Mouse (Mus musculus): ENCODE data around the gene Epo. TPM values are rescaled to one million over a fixed set of nuclear protein-coding genes. Genes with fewer than 3 reads are reported as not detected.

The Epo gene
- polyA plus RNA-seq (2021) = not detected

DNA sequence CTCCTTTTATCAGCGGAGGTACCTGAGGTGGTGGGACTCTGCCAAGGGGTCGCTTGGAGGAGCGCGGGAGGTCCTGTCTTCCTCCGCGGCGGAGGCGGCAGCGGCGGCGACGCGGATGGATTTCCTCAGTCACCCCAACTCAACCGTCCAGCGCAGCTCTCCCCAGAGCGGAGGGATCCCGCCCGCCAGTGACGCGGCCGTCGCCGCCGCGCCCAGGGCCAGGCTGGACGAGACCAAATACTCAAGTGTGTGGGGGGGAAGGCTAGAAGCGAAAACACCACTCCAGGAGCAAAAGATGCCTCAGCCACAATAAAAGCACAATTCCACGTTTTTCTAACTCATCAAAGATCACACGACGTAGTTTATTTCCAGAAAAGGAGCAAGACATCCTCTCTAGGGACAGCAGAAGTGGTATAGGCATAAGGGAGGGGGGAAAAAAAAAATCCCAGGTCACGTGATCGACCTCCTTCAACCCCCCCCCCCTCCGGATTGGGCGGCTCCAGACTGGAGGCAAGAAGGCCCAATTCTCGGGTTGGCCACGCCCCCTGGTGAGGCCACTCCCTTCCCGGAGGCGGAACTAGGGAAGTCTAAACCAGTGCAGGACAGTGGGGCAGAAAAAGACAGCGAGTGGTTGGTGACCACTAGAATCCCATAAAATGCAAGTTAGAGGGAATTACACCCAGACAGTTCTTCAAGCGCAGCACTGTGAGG, at the start of gene Epo, which contains the start of gene Gnb2:
TSS of gene Epo (minus strand) at position 126 of the 711 bp plus-strand sequence.
TSS of gene Gnb2 (minus strand) at position 394 of the 711 bp plus-strand sequence.
- H3K27me3 ChIP-seq = no peaks in the 10 kb centered on the region
- ATAC-seq (peak; percentile 60), DNase-seq (ENCODE audit: low read depth, low spot score) (peak; percentile 99)
- in situ Hi-C loops (cut with MboI; ENCODE audit: low pct_unique_long_range_greater_than_20kb) = loop anchor here (5.0 kb wide), 3 partner anchors 69 to 229 kb away; partner anchors contain the start of gene Mospd3
- ChIA-PET POLR2A (interaction anchor here (0.7 to 3.2 kb wide), 2 partner anchors 67 to 107 kb away, joined by 3 to 8 read pairs; partner anchors contain the start of gene Mospd3), CTCF (no interaction called here)
- no peak for TF ChIP-seq CTCF (IDR thresholded peaks at IDR 0.05)

- ChIA-PET POLR2A (no interaction called here), CTCF (no interaction called here)
Observed at GRCm38 (mm10) chr5:137582702-137583101, 49.7 kb upstream of the Epo start.

DNA sequence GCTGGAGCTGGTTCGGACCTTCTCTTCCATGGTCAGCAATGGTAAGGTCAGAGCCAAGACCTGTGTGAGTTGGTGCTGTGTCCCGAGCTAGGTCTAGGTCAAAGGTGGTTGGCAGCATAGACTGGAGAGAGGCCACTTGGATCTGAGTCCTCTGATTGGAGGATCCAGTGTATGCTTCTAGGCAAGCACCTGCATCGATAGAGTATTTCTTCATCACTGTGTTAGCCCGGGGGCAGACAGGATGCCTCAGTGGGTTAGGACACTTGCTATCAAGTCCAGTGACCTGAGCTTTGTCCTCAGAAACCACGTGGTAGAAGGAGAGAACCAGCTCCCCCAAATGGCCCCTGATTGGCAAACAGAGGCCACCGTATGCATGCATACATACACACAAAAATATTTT, 47.2 kb upstream of the Epo start:
- DNase-seq (ENCODE audit: low read depth, low spot score) = no peak
- ChIA-PET CTCF (no interaction called here), POLR2A (no interaction called here)
- in situ Hi-C loops (cut with MboI; ENCODE audit: low pct_unique_long_range_greater_than_20kb) = no loop called here
- TF ChIP-seq CTCF (IDR thresholded peaks at IDR 0.05) = no peak
- peaks cover 5% of the 10 kb centered on the region for H3K27me3 ChIP-seq
- no peak for ATAC-seq

More at GRCm38 (mm10) chr5:137582702-137583101, 49.7 kb upstream of the Epo start:
- DNase-seq (ENCODE audit: low read depth, low spot score) (no peak), ATAC-seq (no peak)
- no peak for TF ChIP-seq CTCF (IDR thresholded peaks at IDR 0.05)
- in situ Hi-C loops (cut with MboI; ENCODE audit: low pct_unique_long_range_greater_than_20kb) = no loop called here
- peaks cover 5% of the 10 kb centered on the region for H3K27me3 ChIP-seq

GRCm38 (mm10) chr5:137574470-137574901, 41.4 kb upstream of the Epo start:
- peaks cover 10% of the 10 kb centered on the region for H3K27me3 ChIP-seq
- DNase-seq (ENCODE audit: low read depth, low spot score) (no peak), ATAC-seq (no peak)
- no peak for TF ChIP-seq CTCF (IDR thresholded peaks at IDR 0.05)
- in situ Hi-C loops (cut with MboI; ENCODE audit: low pct_unique_long_range_greater_than_20kb) = loop anchor here (25.0 kb wide), 1 partner anchor 762 kb away; no protein-coding TSS in a partner anchor
- POLR2A ChIA-PET = no interaction called here
- CTCF ChIA-PET = interaction anchor here (1.0 kb wide), 1 partner anchor 14 kb away, joined by 3 read pairs; no protein-coding TSS in a partner anchor

GRCm38 (mm10) chr5:137570691-137571586, 37.9 kb upstream of the Epo start:
- ChIA-PET CTCF (no interaction called here), POLR2A (no interaction called here)
- TF ChIP-seq CTCF (IDR thresholded peaks at IDR 0.05) = no peak
- in situ Hi-C loops (cut with MboI; ENCODE audit: low pct_unique_long_range_greater_than_20kb) = loop anchor here (25.0 kb wide), 1 partner anchor 759 kb away; no protein-coding TSS in a partner anchor
- no peak for ATAC-seq
- peaks cover 18% of the 10 kb centered on the region for H3K27me3 ChIP-seq
- no peak for DNase-seq (ENCODE audit: low read depth, low spot score)

DNA sequence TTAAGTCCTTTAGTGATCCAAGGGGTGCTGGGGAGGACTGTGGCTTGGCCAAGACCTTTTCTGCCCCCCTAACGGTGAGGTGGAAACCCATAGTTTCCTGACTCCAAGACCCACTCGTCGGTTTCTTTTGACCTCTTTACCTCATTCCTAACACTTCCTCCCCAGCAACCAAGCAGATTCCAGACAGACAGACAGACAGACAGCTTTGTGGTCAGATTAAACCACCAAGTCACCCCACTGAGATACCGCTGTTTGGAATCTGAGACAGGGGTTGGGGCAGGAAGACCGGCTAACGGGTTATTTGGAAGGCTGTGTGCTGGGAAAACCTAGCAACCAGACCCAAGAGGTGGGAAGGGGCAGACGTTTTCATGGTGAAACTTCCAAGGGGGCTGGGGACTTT, 37.1 kb upstream of the Epo start:
- CTCF ChIA-PET = no interaction called here
- peaks cover 18% of the 10 kb centered on the region for H3K27me3 ChIP-seq
- ATAC-seq (no peak), DNase-seq (ENCODE audit: low read depth, low spot score) (no peak)
- POLR2A ChIA-PET = no interaction called here
- TF ChIP-seq CTCF (IDR thresholded peaks at IDR 0.05) = no peak
- in situ Hi-C loops (cut with MboI; ENCODE audit: low pct_unique_long_range_greater_than_20kb) = loop anchor here (25.0 kb wide), 1 partner anchor 758 kb away; no protein-coding TSS in a partner anchor

- CTCF ChIA-PET = interaction anchor here (0.5 kb wide), 1 partner anchor 198 kb away, joined by 3 read pairs; no protein-coding TSS in a partner anchor
- DNase-seq (ENCODE audit: low read depth, low spot score) (no peak), ATAC-seq (peak; percentile 23)
- TF ChIP-seq CTCF (IDR thresholded peaks at IDR 0.05) = no peak
- POLR2A ChIA-PET = no interaction called here
- peaks cover 17% of the 10 kb centered on the region for H3K27me3 ChIP-seq
- in situ Hi-C loops (cut with MboI; ENCODE audit: low pct_unique_long_range_greater_than_20kb) = loop anchor here (10.0 to 25.0 kb wide), 2 partner anchors 425 to 757 kb away; partner anchors contain the start of gene Muc3
Observed at GRCm38 (mm10) chr5:137569665-137570064, 36.6 kb upstream of the Epo start, which contains the start of gene Tfr2. TSS of gene Tfr2 (plus strand) at chr5:137569840.

DNA sequence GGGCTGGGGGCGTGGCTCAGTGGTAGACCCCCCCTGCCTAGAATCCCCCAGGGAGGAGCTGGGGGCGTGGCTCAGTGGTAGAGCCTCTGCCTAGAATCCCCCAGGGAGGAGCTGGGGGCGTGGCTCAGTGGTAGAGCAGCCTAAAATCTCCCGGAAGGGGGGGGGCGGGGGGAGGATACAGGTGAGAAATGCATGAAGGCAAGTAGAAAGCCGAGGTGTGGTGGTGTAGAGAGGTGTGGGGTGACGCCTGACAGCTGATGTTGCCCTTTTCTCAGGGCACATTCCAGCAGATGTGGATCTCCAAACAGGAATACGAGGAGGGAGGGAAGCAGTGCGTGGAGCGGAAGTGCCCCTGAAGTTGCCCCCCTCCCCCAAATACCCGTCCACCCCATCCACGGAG, 36.0 kb upstream of the Epo start:
- POLR2A ChIA-PET = interaction anchor here (0.6 kb wide), 1 partner anchor 26 kb away, joined by 4 read pairs; no protein-coding TSS in a partner anchor
- CTCF ChIA-PET = interaction anchor here (0.5 kb wide), 1 partner anchor 199 kb away, joined by 3 read pairs; no protein-coding TSS in a partner anchor
- DNase-seq (ENCODE audit: low read depth, low spot score) = no peak
- in situ Hi-C loops (cut with MboI; ENCODE audit: low pct_unique_long_range_greater_than_20kb) = loop anchor here (10.0 to 25.0 kb wide), 2 partner anchors 424 to 757 kb away; partner anchors contain the start of gene Muc3
- peaks cover 11% of the 10 kb centered on the region for H3K27me3 ChIP-seq
- ATAC-seq = no peak
- TF ChIP-seq CTCF (IDR thresholded peaks at IDR 0.05) = no peak

DNA sequence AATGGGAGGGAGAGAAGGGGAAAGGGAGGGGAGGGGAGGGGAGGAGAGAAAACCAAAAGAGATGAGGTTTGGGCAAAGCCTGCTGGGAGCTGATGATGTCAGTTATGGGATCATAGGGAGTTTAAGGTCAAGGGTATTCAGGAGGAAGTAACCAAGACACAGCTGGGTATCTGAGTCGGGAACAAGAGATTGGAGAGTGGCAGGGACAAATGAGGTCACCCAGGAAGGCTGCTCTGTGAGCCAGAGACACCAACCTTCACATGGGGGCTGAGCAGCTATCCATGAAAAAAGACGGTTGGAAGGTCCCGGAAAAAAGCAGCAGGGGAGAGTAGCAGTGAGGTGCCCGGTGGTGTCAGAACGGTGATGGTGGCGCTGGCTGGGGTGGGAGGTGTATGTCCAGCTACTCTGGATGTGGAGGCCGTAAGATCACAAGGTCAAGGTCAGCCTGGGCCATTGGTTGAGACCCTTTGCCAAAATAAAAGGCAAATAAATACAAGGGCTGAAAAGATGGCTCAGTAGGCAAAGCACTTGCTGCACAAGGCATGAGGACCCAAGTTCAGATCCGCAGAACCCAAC, 35.3 kb upstream of the Epo start:
- no peak for ATAC-seq
- H3K27me3 ChIP-seq = peaks cover 7% of the 10 kb centered on the region
- TF ChIP-seq CTCF (IDR thresholded peaks at IDR 0.05) = no peak
- in situ Hi-C loops (cut with MboI; ENCODE audit: low pct_unique_long_range_greater_than_20kb) = loop anchor here (10.0 to 25.0 kb wide), 2 partner anchors 424 to 756 kb away; partner anchors contain the start of gene Muc3
- DNase-seq (ENCODE audit: low read depth, low spot score) = no peak
- CTCF ChIA-PET = no interaction called here
- POLR2A ChIA-PET = interaction anchor here (0.6 kb wide), 1 partner anchor 25 kb away, joined by 4 read pairs; no protein-coding TSS in a partner anchor

DNA sequence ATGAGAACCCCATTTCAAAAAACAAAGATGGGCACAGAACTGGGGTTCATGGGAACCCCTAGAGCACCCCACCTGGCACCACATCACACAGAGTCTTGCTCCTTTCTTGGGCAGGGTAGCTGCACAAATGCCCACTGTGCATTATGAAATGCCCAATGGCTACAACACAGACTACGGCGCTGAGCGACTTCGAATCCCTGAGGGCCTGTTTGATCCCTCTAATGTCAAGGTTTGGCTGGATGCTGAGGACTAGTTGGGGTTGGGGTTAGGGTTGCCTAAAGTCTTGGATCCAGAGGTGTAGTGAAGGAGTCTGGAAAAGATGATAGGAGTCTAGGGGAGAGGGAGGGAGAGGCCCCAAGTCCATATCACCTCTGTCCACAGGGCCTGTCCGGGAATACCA, 33.4 kb upstream of the Epo start:
- no peak for TF ChIP-seq CTCF (IDR thresholded peaks at IDR 0.05)
- ATAC-seq (no peak), DNase-seq (ENCODE audit: low read depth, low spot score) (no peak)
- H3K27me3 ChIP-seq = peaks cover 16% of the 10 kb centered on the region
- CTCF ChIA-PET = no interaction called here
- in situ Hi-C loops (cut with MboI; ENCODE audit: low pct_unique_long_range_greater_than_20kb) = loop anchor here (10.0 to 25.0 kb wide), 2 partner anchors 422 to 754 kb away; partner anchors contain the start of gene Muc3
- POLR2A ChIA-PET = interaction anchor here (0.6 kb wide), 1 partner anchor 10 kb away, joined by 3 read pairs; no protein-coding TSS in a partner anchor
